Mouse (Mus musculus): ENCODE data around the gene H2-D1.

H2-D1 gene

GRCm38 (mm10) chr17:35237504-35237903, 25.0 kb upstream of the H2-D1 start:
- intact Hi-C loops (cut with DNase I) = loop anchor here (10.0 kb wide), 1 partner anchor 213 kb away; the partner anchor contains the start of gene Sapcd1

GRCm38 (mm10) chr17:35239700-35240099, 22.8 kb upstream of the H2-D1 start:
- intact Hi-C loops (cut with DNase I) = loop anchor here (10.0 kb wide), 1 partner anchor 215 kb away; the partner anchor contains the start of gene Sapcd1

- intact Hi-C loops (cut with DNase I) = no loop called here
These were observed 21.9 kb upstream of the H2-D1 start for GRCm38 (mm10) chr17:35240384-35241304.

GRCm38 (mm10) chr17:35241305-35242014, 21.1 kb upstream of the H2-D1 start, which contains the start of gene Ddx39b:
TSS of gene Ddx39b (plus strand) at chr17:35241746.
- intact Hi-C loops (cut with DNase I) = no loop called here

- intact Hi-C loops (cut with DNase I) = no loop called here
These were observed 20.3 kb upstream of the H2-D1 start for GRCm38 (mm10) chr17:35242015-35242941.

GRCm38 (mm10) chr17:35243086-35243485, 19.4 kb upstream of the H2-D1 start:
- intact Hi-C loops (cut with DNase I) = no loop called here

- intact Hi-C loops (cut with DNase I) = loop anchor here (5.0 kb wide), 1 partner anchor 47 kb away; no protein-coding TSS in a partner anchor
These were observed 17.5 kb upstream of the H2-D1 start for GRCm38 (mm10) chr17:35244999-35245398.

- intact Hi-C loops (cut with DNase I) = loop anchor here (5.0 kb wide), 1 partner anchor 46 kb away; no protein-coding TSS in a partner anchor
These were observed 16.6 kb upstream of the H2-D1 start for GRCm38 (mm10) chr17:35245731-35246623.

- intact Hi-C loops (cut with DNase I) = loop anchor here (5.0 kb wide), 1 partner anchor 45 kb away; no protein-coding TSS in a partner anchor
These were observed 15.4 kb upstream of the H2-D1 start for GRCm38 (mm10) chr17:35247144-35247543.

GRCm38 (mm10) chr17:35248986-35249385, 13.5 kb upstream of the H2-D1 start:
- intact Hi-C loops (cut with DNase I) = loop anchor here (5.0 kb wide), 1 partner anchor 43 kb away; no protein-coding TSS in a partner anchor

GRCm38 (mm10) chr17:35249451-35250197, 12.9 kb upstream of the H2-D1 start:
- intact Hi-C loops (cut with DNase I) = loop anchor here (5.0 kb wide), 1 partner anchor 43 kb away; no protein-coding TSS in a partner anchor

- intact Hi-C loops (cut with DNase I) = no loop called here
These were observed 12.0 kb upstream of the H2-D1 start for GRCm38 (mm10) chr17:35250348-35251120.

- intact Hi-C loops (cut with DNase I) = no loop called here
These were observed 11.3 kb upstream of the H2-D1 start for GRCm38 (mm10) chr17:35251162-35251719.

GRCm38 (mm10) chr17:35251981-35252380, 10.5 kb upstream of the H2-D1 start:
- intact Hi-C loops (cut with DNase I) = no loop called here

GRCm38 (mm10) chr17:35252619-35253292, 9.8 kb upstream of the H2-D1 start:
- intact Hi-C loops (cut with DNase I) = no loop called here

- intact Hi-C loops (cut with DNase I) = no loop called here
These were observed 9.0 kb upstream of the H2-D1 start for GRCm38 (mm10) chr17:35253293-35254093.

Data from adrenal gland (tissue).